Mouse (Mus musculus): ENCODE measurements around the gene Soat2.

Soat2 gene

GRCm38 (mm10) chr15:102192271-102192812, 42.0 kb downstream of the Soat2 start:
- no peak for DNase-seq

- DNase-seq = no peak
Measured at GRCm38 (mm10) chr15:102192820-102193386, 42.6 kb downstream of the Soat2 start.

DNA sequence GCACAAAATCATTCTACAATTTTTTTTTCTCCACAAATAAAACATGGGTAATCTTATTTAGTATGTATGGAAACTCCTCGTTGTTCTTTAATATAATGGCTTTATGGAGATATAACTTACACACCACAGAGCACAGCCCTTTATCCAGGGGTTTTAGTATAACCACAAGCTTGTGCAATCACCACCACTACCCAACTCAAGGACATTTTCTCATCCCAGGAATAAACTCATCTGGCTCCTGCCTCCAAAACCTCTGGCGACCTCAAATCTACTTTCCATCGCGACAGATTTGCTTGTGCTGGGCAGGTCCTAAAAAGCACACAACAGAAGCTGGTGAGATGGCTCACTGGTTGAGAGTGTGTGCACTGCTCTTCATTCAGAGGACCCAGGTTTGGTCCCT, 43.3 kb downstream of the Soat2 start:
- no peak for DNase-seq

DNA sequence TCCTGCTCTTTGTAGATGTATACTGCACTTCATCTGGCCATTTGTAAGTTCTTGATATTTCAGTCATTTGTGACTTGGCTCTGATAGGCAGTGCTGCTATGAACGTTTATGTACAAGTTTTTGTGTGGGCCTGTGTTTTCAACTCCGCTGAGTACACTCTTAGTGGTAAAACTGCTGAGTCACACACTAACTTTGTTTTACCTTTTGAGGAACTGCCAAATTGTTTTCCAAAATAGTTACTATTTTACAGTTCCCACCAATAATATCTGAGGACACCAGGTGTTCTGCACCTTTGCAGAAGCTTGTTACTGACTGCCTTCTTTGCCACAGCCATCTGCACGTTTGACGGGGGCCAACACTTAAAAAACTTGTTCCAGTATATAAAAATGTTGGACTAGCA, 44.1 kb downstream of the Soat2 start:
- DNase-seq = no peak

DNA sequence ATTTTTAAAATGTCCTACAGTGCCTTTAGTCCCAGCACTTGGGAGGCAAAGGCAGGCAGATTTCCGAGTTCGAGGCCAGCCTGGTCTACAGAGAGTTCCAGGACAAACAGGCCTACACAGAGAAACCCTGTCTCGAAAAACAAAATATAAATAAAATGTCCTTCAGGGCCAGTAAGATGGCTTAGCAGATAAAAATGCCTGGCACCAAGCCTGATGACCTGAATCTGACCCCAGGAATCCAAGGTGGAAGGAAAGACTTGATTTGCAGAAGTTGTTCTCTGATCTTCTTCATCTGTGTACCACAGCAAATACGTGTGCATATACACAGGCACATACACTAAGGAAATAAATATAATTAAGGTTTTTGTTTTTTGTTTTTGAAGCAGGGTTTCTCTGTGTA, 45.0 kb downstream of the Soat2 start:
- no peak for DNase-seq

DNA sequence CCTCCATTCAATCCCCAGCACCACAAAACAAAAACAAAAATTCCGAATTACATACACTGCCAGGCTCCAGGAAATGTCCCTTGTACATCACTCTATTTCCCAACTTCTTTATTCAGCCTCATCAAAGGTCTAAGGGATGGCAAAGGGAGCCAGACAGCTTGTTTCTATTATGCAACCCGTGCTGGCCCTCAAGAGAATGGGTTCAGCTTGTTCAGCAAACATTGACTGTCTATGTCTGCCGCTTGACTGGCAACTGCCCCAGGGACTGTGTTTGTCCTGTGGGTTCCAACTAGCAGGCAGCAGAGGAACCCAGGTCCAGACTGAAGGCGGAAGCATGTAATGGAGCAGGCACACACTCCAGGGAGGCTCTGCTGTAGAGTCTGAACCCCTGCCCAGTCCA, 48.5 kb downstream of the Soat2 start:
- no peak for DNase-seq

GRCm38 (mm10) chr15:102202971-102203834, 52.9 kb downstream of the Soat2 start, which contains the start of gene Zfp740:
Zfp740 (plus strand) TSS chr15:102203249.
- DNase-seq = peak; percentile 99

- peak; percentile 82 for DNase-seq
Measured at GRCm38 (mm10) chr15:102203835-102204381, 53.6 kb downstream of the Soat2 start.

DNA sequence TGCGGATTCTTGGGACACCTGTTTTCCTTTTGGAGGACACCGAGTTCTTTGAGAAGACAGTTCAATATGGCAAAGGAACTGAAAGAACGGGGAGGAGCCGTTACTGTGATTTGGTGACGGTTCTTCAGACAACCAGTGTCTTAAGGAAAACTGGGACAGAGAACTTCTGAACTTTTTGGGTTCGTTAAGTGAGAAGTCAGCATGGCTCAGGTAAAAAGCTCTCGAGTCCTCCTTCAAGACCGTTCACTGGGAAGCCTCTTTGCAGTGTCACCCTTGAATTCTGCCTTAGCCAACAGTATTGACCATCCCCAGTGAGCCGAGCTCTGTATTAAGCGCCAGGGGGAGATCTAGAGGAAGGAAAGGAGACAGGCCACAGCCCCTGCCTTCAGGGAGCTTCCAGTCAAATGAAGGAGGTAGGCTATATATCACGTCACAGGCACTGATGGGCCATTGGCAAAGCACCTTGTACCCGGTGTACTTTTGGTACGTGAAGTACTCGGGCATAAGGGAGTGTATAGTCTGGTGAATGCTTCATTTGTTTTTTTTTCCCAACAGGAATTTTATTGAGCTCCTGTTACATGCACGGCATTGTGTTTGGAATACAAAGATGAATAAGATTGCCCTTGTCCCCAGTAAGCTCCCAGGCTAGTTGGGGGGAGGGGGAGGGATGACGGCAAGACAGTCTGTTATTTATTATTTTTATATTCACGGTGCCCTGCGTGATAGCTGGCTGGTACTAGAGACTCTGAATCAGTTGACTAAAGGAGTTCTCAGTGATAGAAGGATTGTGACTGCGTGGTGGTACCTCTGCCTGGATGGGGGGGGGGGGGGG, 54.6 kb downstream of the Soat2 start, which contains the start of gene Csad:
Gene Csad (minus strand): TSS at position 51 of the 832 bp plus-strand sequence.
- DNase-seq = no peak

DNA sequence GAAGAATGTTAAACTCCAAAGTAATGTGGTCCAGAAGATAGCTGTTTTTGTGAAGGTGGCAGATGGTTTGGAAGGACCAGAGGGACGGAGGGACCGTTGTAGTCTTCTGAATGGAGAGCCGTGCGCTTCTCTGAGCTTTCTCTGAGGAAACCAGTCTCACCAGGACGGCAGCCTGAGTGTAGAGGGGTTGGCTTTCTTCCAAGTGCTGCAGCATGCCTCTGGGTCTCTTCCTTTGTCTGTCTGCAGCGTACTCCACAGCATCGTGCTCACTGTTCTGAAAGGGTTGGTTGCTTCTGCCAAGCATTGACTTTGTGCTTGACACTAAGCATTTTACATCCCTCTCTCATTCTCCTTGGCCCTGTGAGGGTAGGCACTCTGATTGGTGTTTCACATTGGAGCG, 55.5 kb downstream of the Soat2 start:
- peak; percentile 32 for DNase-seq

DNA sequence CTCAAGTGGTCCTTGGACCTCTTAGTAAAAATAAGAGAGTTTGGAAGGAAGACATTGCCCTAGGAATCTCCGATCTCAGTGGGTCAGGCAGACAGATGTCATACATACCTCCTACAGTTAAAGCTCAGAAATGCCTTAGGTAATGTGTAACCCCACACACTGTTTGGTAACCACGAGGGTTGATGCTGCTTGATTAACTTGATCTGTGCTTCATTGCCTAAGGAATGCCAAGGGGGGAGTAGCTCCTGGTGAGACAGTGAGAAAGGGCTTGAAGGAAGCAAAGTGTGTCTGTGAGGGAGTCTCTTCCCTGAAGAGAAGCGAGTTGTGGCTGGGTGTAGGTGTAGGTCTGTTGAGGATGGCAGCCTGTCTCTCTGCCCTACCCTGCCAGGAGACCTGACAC, 57.0 kb downstream of the Soat2 start:
- DNase-seq = no peak

- no peak for DNase-seq
Measured at GRCm38 (mm10) chr15:102208092-102208561, 57.8 kb downstream of the Soat2 start.

- no peak for DNase-seq
Measured at GRCm38 (mm10) chr15:102209114-102209513, 58.8 kb downstream of the Soat2 start.

DNA sequence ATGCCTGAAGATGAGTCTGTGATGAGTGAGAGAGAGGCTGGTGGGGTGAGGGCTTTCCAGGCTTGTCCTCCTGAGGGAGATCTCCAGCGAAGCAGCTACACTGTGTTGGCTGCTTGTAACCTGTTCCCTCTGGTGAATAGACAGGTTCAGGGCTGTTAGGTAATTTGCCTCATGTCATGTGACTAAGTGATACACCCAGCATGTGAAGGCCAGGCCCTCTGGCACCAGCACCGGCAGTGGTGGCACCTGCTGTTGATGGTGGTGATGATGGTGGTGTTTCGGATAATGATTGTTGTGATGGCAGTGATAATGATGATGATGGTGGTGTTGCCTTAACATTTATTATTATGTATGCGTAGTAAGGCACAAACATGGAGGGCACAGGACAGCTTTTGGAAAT, 60.5 kb downstream of the Soat2 start:
- no peak for DNase-seq

GRCm38 (mm10) chr15:102211895-102212294, 61.6 kb downstream of the Soat2 start:
- DNase-seq = no peak

Data from thymus, postnatal 14 days (tissue).